Mouse (Mus musculus): ENCODE results near the gene Larp4. TPM values are rescaled to one million over a fixed set of nuclear protein-coding genes. Genes with fewer than 3 reads are reported as not detected.

The Larp4 gene
- total and polyA plus RNA-seq, 3 experiments, result 168 to 216 (median 193) TPM

DNA sequence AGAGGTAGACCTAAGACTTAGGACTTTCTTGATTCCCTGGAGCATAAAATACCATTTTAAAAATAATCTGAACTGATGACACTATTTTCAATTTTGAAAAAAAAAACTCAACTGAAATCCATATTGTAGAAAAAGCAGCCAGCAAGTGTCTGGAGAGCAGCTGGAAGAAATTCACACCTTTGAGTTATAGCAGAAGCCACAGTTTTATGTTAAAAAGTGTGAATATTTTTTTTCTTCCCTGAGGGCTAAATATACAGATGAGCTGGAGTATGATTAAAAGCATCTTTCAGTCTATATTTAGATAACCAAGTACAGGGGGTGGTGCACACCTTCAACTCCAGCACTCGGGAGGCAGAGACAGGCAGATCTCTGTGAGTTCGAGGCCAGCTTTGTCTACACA is 60.0 kb downstream of the Larp4 start:
- no peak for DNase-seq (ENCODE audit: low read depth, low spot score)
- Histone ChIP-seq H3K27me3 (ENCODE audit: control insufficient read depth in 1 of 2, insufficient read depth in 2 of 2, low read length in 2 of 2) (no peaks in the 10 kb centered on the region), H3K9ac (ENCODE audit: control insufficient read depth, low read depth, low read length, poor library complexity, severe bottlenecking) (no peak overlapping the region), H3K36me3 (ENCODE audit: control insufficient read depth in 1 of 2, insufficient read depth in 2 of 2, low read length in 2 of 2) (peaks cover 0 to 2% of the 10 kb centered on the region in 2 experiments; a peak in 1 of 4 replicates), H3K4me1 (ENCODE audit: control insufficient read depth in 1 of 2, insufficient read depth in 2 of 2, low read length in 2 of 2) (peaks cover 0 to 4% of the 10 kb centered on the region in 2 experiments; a peak in 1 of 4 replicates), H3K79me2 (ENCODE audit: control insufficient read depth, insufficient read depth, low read length, poor library complexity) (no peaks in the 10 kb centered on the region), H3K27ac (ENCODE audit: control insufficient read depth, low read depth, low read length) (no peak overlapping the region), H3K9me3 (replicated peaks; ENCODE audit: insufficient read depth, low read length) (no peaks in the 10 kb centered on the region), H3K4me3 (ENCODE audit: control insufficient read depth in 1 of 2, insufficient read depth in 1 of 2, low read depth in 2 of 2, low read length in 2 of 2) (no peak overlapping the region)
- no peak for TF ChIP-seq NRF1 (IDR thresholded peaks at IDR 0.05; ENCODE audit: insufficient read depth, low read depth, low read length, poor library complexity, severe bottlenecking)
- TF ChIP-seq NELFE (IDR thresholded peaks at IDR 0.05; ENCODE audit: low read depth, low read length), result no peak
- no peak for TF ChIP-seq MAZ (IDR thresholded peaks at IDR 0.05; ENCODE audit: low read depth, low read length)
- no peak for TF ChIP-seq USF2 (IDR thresholded peaks at IDR 0.05; ENCODE audit: borderline replicate concordance in 1 of 2, insufficient read depth in 1 of 2, low read depth in 1 of 2, low read length in 2 of 2)
- TF ChIP-seq CHD2 (IDR thresholded peaks at IDR 0.05; ENCODE audit: low read length), result no peak
- TF ChIP-seq ZMIZ1 (IDR thresholded peaks at IDR 0.05; ENCODE audit: low read depth, low read length), result no peak
- TF ChIP-seq ETS1 (IDR thresholded peaks at IDR 0.05; ENCODE audit: low read depth, low read length), result no peak
- no peak for TF ChIP-seq SIN3A (IDR thresholded peaks at IDR 0.05; ENCODE audit: low read length)
- no peak for TF ChIP-seq USF1 (IDR thresholded peaks at IDR 0.05; ENCODE audit: low read depth, low read length)
- no peak for TF ChIP-seq ZNF384 (IDR thresholded peaks at IDR 0.05; ENCODE audit: low read depth, low read length)
- no peak for TF ChIP-seq TAL1 (IDR thresholded peaks at IDR 0.05; ENCODE audit: low read length)
- no peak for TF ChIP-seq ZC3H11A (IDR thresholded peaks at IDR 0.05; ENCODE audit: low read depth, low read length)
- TF ChIP-seq MAX (IDR thresholded peaks at IDR 0.05; ENCODE audit: low read length), result no peak
- no peak for TF ChIP-seq MYB (IDR thresholded peaks at IDR 0.05; ENCODE audit: low read depth, low read length)
- no peak for TF ChIP-seq ZKSCAN1 (IDR thresholded peaks at IDR 0.05; ENCODE audit: low read depth, low read length)
- no peak for TF ChIP-seq BHLHE40 (IDR thresholded peaks at IDR 0.05; ENCODE audit: borderline replicate concordance, low read depth, low read length)
- no peak for TF ChIP-seq CHD1 (IDR thresholded peaks at IDR 0.05; ENCODE audit: low read depth, low read length)
- TF ChIP-seq TCF12 (IDR thresholded peaks at IDR 0.05; ENCODE audit: low read depth, low read length), result no peak
- no peak for TF ChIP-seq RAD21 (IDR thresholded peaks at IDR 0.05; ENCODE audit: low read depth, low read length)

DNA sequence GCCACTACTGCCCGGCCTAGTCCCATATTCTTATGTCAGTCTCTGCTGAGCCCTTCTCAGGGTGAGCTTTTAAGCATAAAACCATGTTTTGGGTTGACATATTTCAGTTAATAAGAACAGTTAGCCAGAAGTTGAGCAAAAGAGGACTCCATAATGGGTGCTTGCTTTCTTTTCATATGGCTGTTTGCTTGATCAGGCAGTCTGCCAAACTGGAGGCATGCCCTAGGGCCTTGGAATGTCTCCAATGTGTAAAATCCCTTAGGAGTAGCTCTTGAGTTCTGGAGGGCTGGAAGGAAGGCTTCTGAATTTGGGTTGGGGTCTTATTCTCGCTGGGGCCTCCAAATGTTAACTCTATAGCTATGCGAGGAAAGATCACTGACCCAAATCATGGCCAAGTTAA is 62.7 kb downstream of the Larp4 start:
- no peaks in the 10 kb centered on the region for H3K27me3 ChIP-seq (ENCODE audit: control insufficient read depth in 1 of 2, insufficient read depth in 2 of 2, low read length in 2 of 2)
- no peak for TF ChIP-seq ZNF384 (IDR thresholded peaks at IDR 0.05; ENCODE audit: low read depth, low read length)
- no peak for TF ChIP-seq ZKSCAN1 (IDR thresholded peaks at IDR 0.05; ENCODE audit: low read depth, low read length)
- TF ChIP-seq MYC (IDR thresholded peaks at IDR 0.05; ENCODE audit: low read depth, low read length), result no peak
- TF ChIP-seq MAFK (IDR thresholded peaks at IDR 0.05; ENCODE audit: borderline replicate concordance, low read depth, low read length), result no peak
- no peak for TF ChIP-seq MAX (IDR thresholded peaks at IDR 0.05; ENCODE audit: low read length)
- no peak for TF ChIP-seq POLR2AphosphoS5 (IDR thresholded peaks at IDR 0.05; ENCODE audit: borderline replicate concordance, low read depth, low read length)
- no peak for TF ChIP-seq TCF12 (IDR thresholded peaks at IDR 0.05; ENCODE audit: low read depth, low read length)
- no peak for TF ChIP-seq TAL1 (IDR thresholded peaks at IDR 0.05; ENCODE audit: low read length)
- TF ChIP-seq MEF2A (IDR thresholded peaks at IDR 0.05; ENCODE audit: extremely low read depth, insufficient replicate concordance, low read depth, low read length, poor library complexity, severe bottlenecking), result no peak
- TF ChIP-seq EP300 (IDR thresholded peaks at IDR 0.05; ENCODE audit: low read depth in 1 of 2, low read length in 2 of 2), result no peak
- peaks cover 0 to 4% of the 10 kb centered on the region in 2 experiments; a peak in 1 of 4 replicates for H3K4me1 ChIP-seq (ENCODE audit: control insufficient read depth in 1 of 2, insufficient read depth in 2 of 2, low read length in 2 of 2)
- no peak for DNase-seq (ENCODE audit: low read depth, low spot score)
- no peak overlapping the region for H3K27ac ChIP-seq (ENCODE audit: control insufficient read depth, low read depth, low read length)
- H3K9me3 ChIP-seq (replicated peaks; ENCODE audit: insufficient read depth, low read length), result no peaks in the 10 kb centered on the region
- no peaks in the 10 kb centered on the region for H3K79me2 ChIP-seq (ENCODE audit: control insufficient read depth, insufficient read depth, low read length, poor library complexity)
- no peak overlapping the region for H3K4me3 ChIP-seq (ENCODE audit: control insufficient read depth in 1 of 2, insufficient read depth in 1 of 2, low read depth in 2 of 2, low read length in 2 of 2)
- H3K36me3 ChIP-seq (ENCODE audit: control insufficient read depth in 1 of 2, insufficient read depth in 2 of 2, low read length in 2 of 2), result peaks cover 0 to 2% of the 10 kb centered on the region in 2 experiments; a peak in 1 of 4 replicates
- H3K9ac ChIP-seq (ENCODE audit: control insufficient read depth, low read depth, low read length, poor library complexity, severe bottlenecking), result no peak overlapping the region

Measured in MEL (cell line).